Mouse (Mus musculus) embryonic facial prominence, embryonic 13.5 days (tissue): ENCODE measurements around the gene Nudt6. TPM values are rescaled to one million over a fixed set of nuclear protein-coding genes. Genes with fewer than 3 reads are reported as not detected.

Experiments
- polyA plus RNA-seq: library from polyadenylated mRNA; unstranded; fragments of >200 nt; fragmentation: Nextera tagmentation; extraction: Ambion mirVana; gene quantifications from 2 replicates; pipeline ENCODE4 v1.2.1, GENCODE M21; 2015

Gene Nudt6
- polyA plus RNA-seq, 1 experiment from 2014 or later = 4.7 TPM

Other genes starting within 250 kb of the Nudt6 start
- gene Il21, start 187.6 kb downstream of the Nudt6 start, polyA plus RNA-seq = not detected in 2 replicates
- gene Bbs12, start 107.7 kb downstream of the Nudt6 start, polyA plus RNA-seq = 8.9 and 11.1 TPM in 2 replicates
- gene Cetn4, start 107.5 kb downstream of the Nudt6 start, polyA plus RNA-seq = 3.5 and 4.5 TPM in 2 replicates
- 4.7 and 4.8 TPM in 2 replicates for gene Fgf2, start 71.9 kb downstream of the Nudt6 start, polyA plus RNA-seq
- 42.8 and 47.0 TPM in 2 replicates for gene Spata5, start 315 bp downstream of the Nudt6 start, polyA plus RNA-seq
- gene Spry1, start 219.7 kb upstream of the Nudt6 start, polyA plus RNA-seq = 12.6 TPM in 2 replicates